Mouse (Mus musculus): Measurements from ENCODE around the gene Rab5a. TPM values are rescaled to one million over a fixed set of nuclear protein-coding genes. Genes with fewer than 3 reads are reported as not detected.

Gene Rab5a
- total RNA-seq, 2 experiments from 2014 or later: 123 to 127 TPM

- DNase-seq: peak; percentile 41 to 50
Observed at GRCm38 (mm10) chr17:53543591-53544324, 64.7 kb downstream of the Rab5a start.

GRCm38 (mm10) chr17:53551306-53552299 lies 72.6 kb downstream of the Rab5a start:
- no peak for DNase-seq

- no peak for DNase-seq
Observed at GRCm38 (mm10) chr17:53554088-53554487, 75.1 kb downstream of the Rab5a start.

GRCm38 (mm10) chr17:53554813-53555212 lies 75.8 kb downstream of the Rab5a start:
- no peak for DNase-seq

Other genes starting within 250 kb of the Rab5a start
- under 1 TPM in 1 of 2 experiments, not detected in 1; 0.40 TPM for gene Efhb, start 15.9 kb upstream of the Rab5a start, total RNA-seq (2021)
- not detected for gene Pp2d1, start 60.2 kb downstream of the Rab5a start, total RNA-seq (2021)
- 10 to 100 TPM; 15.0 to 18.8 TPM for gene Kat2b, start 87.6 kb downstream of the Rab5a start, total RNA-seq (2021)
- under 1 TPM in 1 of 2 experiments, not detected in 1; 0.73 TPM for gene Sgo1, start 210.1 kb downstream of the Rab5a start, total RNA-seq (2021)